Mouse (Mus musculus) lung, embryonic 16.5 days (tissue): ENCODE measurements around the gene Rpl36al. TPM values are rescaled to one million over a fixed set of nuclear protein-coding genes. Genes with fewer than 3 reads are reported as not detected.

ENCODE experiments used
- ATAC-seq: fragments of 200-750 bp; cut with Nextera tagmentation; 2 replicates; pipeline ENCODE4 v1.8.0; 2017; ENCODE audit warnings: low read depth, mild to moderate bottlenecking, moderate library complexity
- H3K27ac ChIP-seq: fragments of 300-500 bp; sonication (generic); 2 replicates; pipeline ENCODE4 v1.5.1; 2014; ENCODE audit warnings: mild to moderate bottlenecking, control low read depth, low read length
- H3K27me3 ChIP-seq: fragments of 300-500 bp; sonication (generic); 2 replicates; pipeline ENCODE4 v1.6.1; 2014; ENCODE audit warnings: low read depth, low read length, mixed read lengths; ENCODE audit not compliant: control insufficient read depth, insufficient read depth
- H3K36me3 ChIP-seq: fragments of 300-500 bp; sonication (generic); 2 replicates; pipeline ENCODE4 v1.6.1; 2014; ENCODE audit warnings: low read length; ENCODE audit not compliant: control insufficient read depth, insufficient read depth
- H3K4me1 ChIP-seq: fragments of 300-500 bp; sonication (generic); replicated peaks from 2 replicates; pipeline ENCODE4 v1.6.1; 2014; ENCODE audit warnings: low read length, mixed read lengths; ENCODE audit not compliant: control insufficient read depth, insufficient read depth
- H3K4me2 ChIP-seq: fragments of 300-500 bp; sonication (generic); 2 replicates; pipeline ENCODE4 v1.6.1; 2014; ENCODE audit warnings: low read depth, low read length, control low read depth
- H3K4me3 ChIP-seq: fragments of 300-500 bp; sonication (generic); 2 replicates; pipeline ENCODE4 v1.5.1; 2014; ENCODE audit warnings: mild to moderate bottlenecking, low read length, control low read depth
- H3K9ac ChIP-seq: fragments of 300-500 bp; sonication (generic); 2 replicates; pipeline ENCODE4 v1.6.1; 2014; ENCODE audit warnings: low read length, control low read depth
- H3K9me3 ChIP-seq: fragments of 300-500 bp; sonication (generic); 2 replicates; pipeline ENCODE4 v1.6.1; 2016; ENCODE audit warnings: low read length; ENCODE audit not compliant: control insufficient read depth
- WGBS: fragments of 180-500 bp; shearing (Covaris S2); extraction: QIAGEN DNeasy Blood & Tissue Kit; methylation state at CpG from one replicate; pipeline ENCODE4 v1.1.7; 2014; 5-methylcytosine and 5-hydroxymethylcytosine counted together
- polyA plus RNA-seq: library from polyadenylated mRNA; unstranded; fragments of >200 nt; fragmentation: Nextera tagmentation; extraction: Ambion mirVana; gene quantifications from 2 replicates; pipeline ENCODE4 v1.2.1, GENCODE M21; 2015

Gene Rpl36al
- 496 and 530 TPM in 2 replicates for polyA plus RNA-seq

GRCm38 (mm10) chr12:69183583-69184308 is at the start of gene Rpl36al, which contains the start of gene Mgat2:
TSS of gene Rpl36al (minus strand) at chr12:69184083.
TSS of gene Mgat2 (plus strand) at chr12:69184157.
- Histone ChIP-seq H3K27me3 (no peaks in the 10 kb centered on the region), H3K9me3 (no peaks in the 10 kb centered on the region), H3K36me3 (peaks cover 13% of the 10 kb centered on the region), H3K27ac (peak within 1 kb of the TSS; percentile 91), H3K4me2 (peak within 1 kb of the TSS; percentile 98), H3K4me1 (peaks cover 23% of the 10 kb centered on the region), H3K4me3 (peak within 1 kb of the TSS; percentile 90), H3K9ac (peak within 1 kb of the TSS; percentile 93)
- peak; percentile 99 for ATAC-seq
- under 1% methylated on average over 75 of the region's 84 CpGs for WGBS

GRCm38 (mm10) chr12:69229251-69229650 is 45.4 kb upstream of the Rpl36al start:
- no peak for ATAC-seq
- no peak overlapping the region for H3K4me2 ChIP-seq
- no peaks in the 10 kb centered on the region for H3K27me3 ChIP-seq
- no peak overlapping the region for H3K9ac ChIP-seq
- no peaks in the 10 kb centered on the region; the same call in 1 of the 2 replicates for H3K36me3 ChIP-seq
- 0 out of 2 replicates have a peak, but pooled peaks cover 3% of the 10 kb centered on the region for H3K4me1 ChIP-seq
- H3K9me3 ChIP-seq, result no peaks in the 10 kb centered on the region
- no peak overlapping the region for H3K27ac ChIP-seq
- H3K4me3 ChIP-seq, result no peak overlapping the region
- 55% methylated on average over 2 of the region's 2 CpGs for WGBS

GRCm38 (mm10) chr12:69227776-69228466 is 44.0 kb upstream of the Rpl36al start, which contains the start of gene Pole2:
TSS of gene Pole2 (minus strand) at chr12:69228195.
- under 1% methylated on average over 37 of the region's 37 CpGs for WGBS
- H3K27ac ChIP-seq, result peak within 1 kb of the TSS; percentile 93
- H3K27me3 ChIP-seq, result no peaks in the 10 kb centered on the region
- H3K4me2 ChIP-seq, result peak within 1 kb of the TSS; percentile 53
- peaks cover 2% of the 10 kb centered on the region for H3K36me3 ChIP-seq
- ATAC-seq, result peak; percentile 98
- H3K4me3 ChIP-seq, result peak within 1 kb of the TSS; percentile 82
- H3K9me3 ChIP-seq, result no peaks in the 10 kb centered on the region
- peak within 1 kb of the TSS; percentile 76 for H3K9ac ChIP-seq
- H3K4me1 ChIP-seq, result 0 out of 2 replicates have a peak, but pooled peaks cover 3% of the 10 kb centered on the region

GRCm38 (mm10) chr12:69220613-69221277 is 36.9 kb upstream of the Rpl36al start:
- Histone ChIP-seq H3K9ac (no peak overlapping the region), H3K27me3 (no peaks in the 10 kb centered on the region), H3K4me2 (no peak overlapping the region), H3K4me3 (no peak overlapping the region), H3K9me3 (no peaks in the 10 kb centered on the region), H3K4me1 (no peaks in the 10 kb centered on the region), H3K36me3 (peaks cover 11% of the 10 kb centered on the region), H3K27ac (no peak overlapping the region)
- no peak for ATAC-seq
- 92% methylated on average over 19 of the region's 19 CpGs for WGBS

GRCm38 (mm10) chr12:69216587-69216986 is 32.7 kb upstream of the Rpl36al start:
- WGBS, result 93% methylated on average over 7 of the region's 7 CpGs
- no peak for ATAC-seq
- H3K4me3 ChIP-seq, result no peak overlapping the region
- peaks cover 17% of the 10 kb centered on the region for H3K36me3 ChIP-seq
- no peak overlapping the region for H3K4me2 ChIP-seq
- no peaks in the 10 kb centered on the region for H3K4me1 ChIP-seq
- H3K9ac ChIP-seq, result no peak overlapping the region
- H3K27me3 ChIP-seq, result no peaks in the 10 kb centered on the region
- no peak overlapping the region for H3K27ac ChIP-seq
- no peaks in the 10 kb centered on the region for H3K9me3 ChIP-seq

GRCm38 (mm10) chr12:69215000-69215785 is 31.3 kb upstream of the Rpl36al start:
- Histone ChIP-seq H3K9ac (no peak overlapping the region), H3K9me3 (no peaks in the 10 kb centered on the region), H3K27ac (no peak overlapping the region), H3K27me3 (no peaks in the 10 kb centered on the region), H3K36me3 (peaks cover 14% of the 10 kb centered on the region), H3K4me1 (no peaks in the 10 kb centered on the region), H3K4me3 (no peak overlapping the region), H3K4me2 (no peak overlapping the region)
- ATAC-seq, result no peak
- WGBS, result 79% methylated on average over 3 of the region's 3 CpGs

- Histone ChIP-seq H3K9ac (no peak overlapping the region), H3K9me3 (no peaks in the 10 kb centered on the region), H3K27ac (no peak overlapping the region), H3K4me2 (no peak overlapping the region), H3K4me1 (no peaks in the 10 kb centered on the region), H3K27me3 (no peaks in the 10 kb centered on the region), H3K4me3 (no peak overlapping the region), H3K36me3 (peaks cover 14% of the 10 kb centered on the region)
- no peak for ATAC-seq
- WGBS, result 88% methylated on average over 7 of the region's 7 CpGs
Observed at GRCm38 (mm10) chr12:69214393-69214792, 30.5 kb upstream of the Rpl36al start.

GRCm38 (mm10) chr12:69213186-69213777 is 29.4 kb upstream of the Rpl36al start:
- no peak overlapping the region for H3K4me3 ChIP-seq
- no peaks in the 10 kb centered on the region for H3K4me1 ChIP-seq
- no peak overlapping the region for H3K4me2 ChIP-seq
- 87% methylated on average over 13 of the region's 13 CpGs for WGBS
- peaks cover 19% of the 10 kb centered on the region for H3K36me3 ChIP-seq
- no peaks in the 10 kb centered on the region for H3K9me3 ChIP-seq
- H3K27ac ChIP-seq, result no peak overlapping the region
- H3K27me3 ChIP-seq, result no peaks in the 10 kb centered on the region
- ATAC-seq, result no peak
- no peak overlapping the region for H3K9ac ChIP-seq
